Mouse (Mus musculus) lung, adult 2 months (tissue): ENCODE results near the gene M1ap.

Source experiments
- CTCF ChIP-seq: fragments of 200-500 bp; IDR thresholded peaks from 2 replicates; pipeline ENCODE4 v1.5.1; 2011; ENCODE audit warnings: mild to moderate bottlenecking, low read length, control low read depth; ENCODE audit not compliant: insufficient read depth
- POLR2A ChIP-seq: fragments of 200-500 bp; IDR thresholded peaks from 2 replicates; pipeline ENCODE4 v1.6.1; 2011; ENCODE audit warnings: low read depth, mild to moderate bottlenecking, control low read depth, low read length, borderline replicate concordance; ENCODE audit errors: extremely low read depth

DNA sequence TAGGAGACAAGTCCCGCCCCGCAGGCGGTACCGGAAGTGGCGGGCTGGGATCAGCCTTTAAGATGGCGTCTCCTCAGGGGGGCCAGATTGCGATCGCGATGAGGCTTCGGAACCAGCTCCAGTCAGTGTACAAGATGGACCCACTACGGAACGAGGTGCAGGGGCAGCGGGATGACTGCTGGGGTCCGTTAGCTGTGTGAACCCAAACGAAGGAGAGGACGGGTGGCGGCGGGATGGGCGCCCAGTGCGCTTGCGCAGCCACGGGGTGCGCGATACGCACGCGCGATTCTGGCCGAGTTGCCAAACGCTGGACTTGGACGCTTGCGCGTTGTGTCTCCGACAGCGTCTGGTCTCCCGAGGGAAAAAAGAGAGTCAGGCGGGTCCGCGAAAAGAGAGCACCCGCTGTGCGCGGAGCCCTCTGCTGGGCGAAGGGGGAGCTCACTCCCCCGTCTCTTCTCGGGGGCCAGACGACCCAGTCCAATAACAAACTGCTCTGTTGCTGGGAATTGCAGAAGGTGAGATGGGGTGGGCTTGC lies 131.7 kb downstream of the M1ap start:
- TF ChIP-seq POLR2A, result peak; percentile 67; the same call in 1 of the 2 replicates
- TF ChIP-seq CTCF, result 0 out of 2 replicates have a peak, but pooled peaks have one; percentile 28
